Mouse (Mus musculus): ENCODE measurements at regions not wholly inside any gene's neighbourhood (a gene's known extent, or its start where the extent isn't known, plus 50 kb on each side); places are given as distances from the start of the nearest gene placed in this dataset.

DNA sequence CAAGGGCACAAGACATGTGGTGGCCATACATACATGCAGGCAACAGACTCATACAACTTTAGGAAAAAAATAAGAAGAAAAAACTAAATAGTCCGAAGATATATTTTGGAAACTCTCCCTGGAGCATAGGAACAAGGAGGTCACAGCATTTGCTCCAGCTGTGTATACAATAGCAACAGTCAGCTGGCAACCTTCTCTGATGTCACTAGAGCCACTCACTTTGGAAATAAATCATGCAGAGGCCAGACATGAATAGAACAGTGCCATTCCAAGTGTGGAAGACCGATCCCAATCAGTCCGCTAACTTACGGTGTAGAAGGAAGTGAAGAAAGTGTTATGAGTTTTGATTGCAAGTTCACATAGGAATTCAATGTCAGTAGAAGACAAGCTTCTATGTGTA lies 132.8 kb downstream of the Lca5 start:
- H3K4me1 ChIP-seq (replicated peaks; ENCODE audit: control insufficient read depth, insufficient read depth, low read length): no peaks in the 10 kb centered on the region
- WGBS: 96% methylated on average over 4 of the region's 4 CpGs

DNA sequence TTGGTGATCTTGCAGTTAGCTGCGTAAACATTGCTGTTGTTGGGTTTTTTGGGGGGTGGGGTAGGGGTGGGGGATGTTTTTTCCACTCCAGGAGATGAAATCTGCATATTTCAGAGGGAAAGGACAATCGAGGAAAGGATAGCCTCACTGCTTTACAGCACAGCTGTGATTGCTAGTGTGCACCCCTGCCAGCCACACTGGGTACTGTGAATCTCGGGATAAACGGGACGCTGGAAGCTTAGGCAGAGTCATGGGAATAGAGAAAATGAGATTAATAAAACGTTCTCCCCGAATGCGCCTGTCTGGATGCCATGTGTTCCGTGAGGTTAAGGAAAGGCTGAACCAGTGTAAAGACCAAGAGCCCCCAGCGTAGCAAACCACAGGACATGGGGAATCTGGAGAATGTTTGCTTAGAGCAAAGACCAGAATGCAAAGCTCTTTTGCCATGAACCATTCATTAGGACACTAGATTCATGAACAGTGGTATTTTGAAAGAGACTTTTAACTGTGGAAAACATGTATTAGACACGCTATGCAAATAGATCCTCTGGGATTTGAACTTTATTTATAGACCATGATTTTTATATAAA lies 133.5 kb downstream of the Lca5 start:
- Histone ChIP-seq H3K36me3 (ENCODE audit: control insufficient read depth, insufficient read depth) (no peaks in the 10 kb centered on the region), H3K4me3 (replicated peaks; ENCODE audit: low read length) (no peak overlapping the region), H3K4me1 (replicated peaks; ENCODE audit: control insufficient read depth, insufficient read depth, low read length) (no peaks in the 10 kb centered on the region), H3K27me3 (replicated peaks; ENCODE audit: control insufficient read depth, insufficient read depth, low read length) (no peaks in the 10 kb centered on the region), H3K4me2 (ENCODE audit: low read length) (no peak overlapping the region), H3K9ac (replicated peaks; ENCODE audit: low read depth, low read length) (no peak overlapping the region), H3K9me3 (ENCODE audit: control insufficient read depth, low read length) (no peaks in the 10 kb centered on the region), H3K27ac (ENCODE audit: low read length) (no peak overlapping the region)
- ATAC-seq: no peak
- WGBS: 82% methylated on average over 11 of the region's 11 CpGs

More for the DNA sequence above, 132.8 kb downstream of the Lca5 start:
- H3K9ac ChIP-seq (replicated peaks; ENCODE audit: low read depth, low read length): no peak overlapping the region
- H3K4me3 ChIP-seq (replicated peaks; ENCODE audit: low read length): no peak overlapping the region
- H3K4me2 ChIP-seq (ENCODE audit: low read length): no peak overlapping the region
- ATAC-seq: no peak
- H3K36me3 ChIP-seq (ENCODE audit: control insufficient read depth, insufficient read depth): no peaks in the 10 kb centered on the region
- H3K27me3 ChIP-seq (replicated peaks; ENCODE audit: control insufficient read depth, insufficient read depth, low read length): no peaks in the 10 kb centered on the region
- H3K9me3 ChIP-seq (ENCODE audit: control insufficient read depth, low read length): no peaks in the 10 kb centered on the region
- no peak overlapping the region for H3K27ac ChIP-seq (ENCODE audit: low read length)

DNA sequence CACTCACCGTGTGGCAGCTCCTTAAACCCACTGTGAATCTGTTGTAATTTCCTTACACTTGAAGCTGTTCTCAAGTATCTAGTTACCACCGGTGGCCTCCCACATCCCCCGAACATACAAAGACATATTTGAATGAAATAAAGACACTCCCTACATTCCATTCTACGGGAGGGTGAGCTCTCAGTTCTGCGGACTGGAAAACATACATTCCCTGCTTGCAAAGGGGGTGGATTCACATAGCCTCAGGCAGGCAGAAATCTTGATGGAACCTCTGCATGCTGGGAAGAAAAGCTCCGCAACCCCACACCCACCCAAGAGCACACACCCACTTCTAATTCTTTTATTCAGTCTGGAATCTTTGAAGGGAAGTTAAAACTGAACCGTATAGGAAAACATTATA lies 136.0 kb downstream of the Lca5 start:
- Histone ChIP-seq H3K4me1 (replicated peaks; ENCODE audit: control insufficient read depth, insufficient read depth, low read length) (no peaks in the 10 kb centered on the region), H3K36me3 (ENCODE audit: control insufficient read depth, insufficient read depth) (no peaks in the 10 kb centered on the region), H3K4me3 (replicated peaks; ENCODE audit: low read length) (no peak overlapping the region), H3K9me3 (ENCODE audit: control insufficient read depth, low read length) (no peaks in the 10 kb centered on the region), H3K4me2 (ENCODE audit: low read length) (no peak overlapping the region), H3K9ac (replicated peaks; ENCODE audit: low read depth, low read length) (no peak overlapping the region), H3K27me3 (replicated peaks; ENCODE audit: control insufficient read depth, insufficient read depth, low read length) (no peaks in the 10 kb centered on the region), H3K27ac (ENCODE audit: low read length) (no peak overlapping the region)
- no peak for ATAC-seq
- WGBS: 49% methylated on average over 7 of the region's 7 CpGs

DNA sequence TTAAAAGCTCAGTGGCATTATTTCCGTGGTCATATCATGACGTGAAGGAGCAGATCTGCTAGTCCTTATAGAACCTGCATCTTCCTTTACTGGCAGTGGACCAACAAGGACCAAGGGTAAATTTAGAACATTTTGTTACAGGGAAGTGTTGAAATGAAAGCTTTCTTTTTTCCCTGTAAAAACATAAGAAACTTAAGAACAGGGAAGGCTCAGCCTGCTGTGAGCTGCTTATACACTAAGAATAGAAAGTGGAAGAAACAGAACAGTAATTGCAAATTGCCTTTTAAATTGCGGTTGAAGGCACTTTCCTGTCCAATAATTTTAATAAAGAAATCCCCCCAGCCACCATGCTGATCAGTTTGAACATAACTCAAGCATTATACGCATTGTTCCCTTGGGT lies 140.4 kb downstream of the Lca5 start:
- ATAC-seq: no peak
- WGBS: 60% methylated on average over 4 of the region's 4 CpGs

DNA sequence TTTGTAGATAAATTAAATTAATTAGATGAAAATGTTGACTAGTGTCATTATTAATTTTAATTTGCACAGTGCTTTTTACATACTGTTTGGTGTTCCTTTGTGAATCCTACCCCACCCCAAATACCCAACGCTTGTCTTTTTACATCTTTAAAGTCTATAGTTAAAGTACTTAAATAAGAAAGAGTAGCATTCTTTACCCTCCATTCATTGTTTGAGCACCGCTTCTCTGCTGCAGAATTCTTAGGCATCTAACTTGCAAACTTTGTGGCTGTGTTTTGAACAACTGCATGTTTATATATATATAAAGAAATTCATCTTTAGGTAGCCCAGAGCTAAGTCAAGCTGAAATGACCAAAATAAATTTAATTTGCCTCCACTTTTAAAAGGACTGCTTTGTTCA lies 140.9 kb downstream of the Lca5 start:
- Histone ChIP-seq H3K27me3 (replicated peaks; ENCODE audit: control insufficient read depth, insufficient read depth, low read length) (no peaks in the 10 kb centered on the region), H3K4me3 (replicated peaks; ENCODE audit: low read length) (no peak overlapping the region), H3K4me1 (replicated peaks; ENCODE audit: control insufficient read depth, insufficient read depth, low read length) (no peaks in the 10 kb centered on the region), H3K36me3 (ENCODE audit: control insufficient read depth, insufficient read depth) (no peaks in the 10 kb centered on the region), H3K27ac (ENCODE audit: low read length) (no peak overlapping the region), H3K4me2 (ENCODE audit: low read length) (no peak overlapping the region), H3K9me3 (ENCODE audit: control insufficient read depth, low read length) (no peaks in the 10 kb centered on the region), H3K9ac (replicated peaks; ENCODE audit: low read depth, low read length) (no peak overlapping the region)
- ATAC-seq: no peak
- WGBS: 56% methylated on average over 2 of the region's 2 CpGs

More for the DNA sequence above, 140.4 kb downstream of the Lca5 start:
- no peaks in the 10 kb centered on the region for H3K9me3 ChIP-seq (ENCODE audit: control insufficient read depth, low read length)
- H3K4me1 ChIP-seq (replicated peaks; ENCODE audit: control insufficient read depth, insufficient read depth, low read length): no peaks in the 10 kb centered on the region
- H3K4me3 ChIP-seq (replicated peaks; ENCODE audit: low read length): no peak overlapping the region
- no peaks in the 10 kb centered on the region for H3K36me3 ChIP-seq (ENCODE audit: control insufficient read depth, insufficient read depth)
- no peaks in the 10 kb centered on the region for H3K27me3 ChIP-seq (replicated peaks; ENCODE audit: control insufficient read depth, insufficient read depth, low read length)
- no peak overlapping the region for H3K4me2 ChIP-seq (ENCODE audit: low read length)
- no peak overlapping the region for H3K27ac ChIP-seq (ENCODE audit: low read length)
- no peak overlapping the region for H3K9ac ChIP-seq (replicated peaks; ENCODE audit: low read depth, low read length)

- no peak for ATAC-seq
- H3K9me3 ChIP-seq (ENCODE audit: control insufficient read depth, low read length): no peaks in the 10 kb centered on the region
- no peaks in the 10 kb centered on the region for H3K36me3 ChIP-seq (ENCODE audit: control insufficient read depth, insufficient read depth)
- H3K27me3 ChIP-seq (replicated peaks; ENCODE audit: control insufficient read depth, insufficient read depth, low read length): no peaks in the 10 kb centered on the region
- H3K4me3 ChIP-seq (replicated peaks; ENCODE audit: low read length): no peak overlapping the region
- H3K4me1 ChIP-seq (replicated peaks; ENCODE audit: control insufficient read depth, insufficient read depth, low read length): no peaks in the 10 kb centered on the region
- H3K9ac ChIP-seq (replicated peaks; ENCODE audit: low read depth, low read length): no peak overlapping the region
- H3K27ac ChIP-seq (ENCODE audit: low read length): no peak overlapping the region
- H3K4me2 ChIP-seq (ENCODE audit: low read length): no peak overlapping the region
- 56% methylated on average over 2 of the region's 2 CpGs for WGBS
These were observed 141.3 kb downstream of the Lca5 start for GRCm38 (mm10) chr9:83299623-83300022.

- Histone ChIP-seq H3K9me3 (ENCODE audit: control insufficient read depth, low read length) (no peaks in the 10 kb centered on the region), H3K4me1 (replicated peaks; ENCODE audit: control insufficient read depth, insufficient read depth, low read length) (no peaks in the 10 kb centered on the region), H3K36me3 (ENCODE audit: control insufficient read depth, insufficient read depth) (no peaks in the 10 kb centered on the region), H3K9ac (replicated peaks; ENCODE audit: low read depth, low read length) (no peak overlapping the region), H3K27ac (ENCODE audit: low read length) (no peak overlapping the region), H3K4me3 (replicated peaks; ENCODE audit: low read length) (no peak overlapping the region), H3K27me3 (replicated peaks; ENCODE audit: control insufficient read depth, insufficient read depth, low read length) (no peaks in the 10 kb centered on the region), H3K4me2 (ENCODE audit: low read length) (no peak overlapping the region)
- 88% methylated on average over 9 of the region's 9 CpGs for WGBS
- no peak for ATAC-seq
These were observed 145.5 kb downstream of the Lca5 start for GRCm38 (mm10) chr9:83295453-83295852.

DNA sequence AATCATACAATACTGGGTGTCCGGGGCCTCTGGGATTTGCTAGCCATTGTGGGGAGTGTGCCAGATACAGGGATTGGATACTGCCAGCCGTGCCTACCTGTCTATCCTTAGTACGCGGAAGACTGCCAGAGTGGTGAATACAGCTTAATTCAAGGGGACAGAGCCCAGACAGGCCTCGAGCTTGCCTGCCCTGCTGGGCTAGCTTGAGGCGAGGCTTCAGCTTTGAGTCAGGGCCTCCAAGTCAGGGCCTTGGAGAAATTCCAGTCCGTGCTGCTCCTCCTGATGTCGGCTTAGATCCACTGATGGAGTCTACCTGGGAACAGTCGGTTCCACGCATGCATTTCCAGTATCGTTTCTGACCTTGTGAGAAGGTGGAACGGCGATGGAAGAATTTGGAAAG lies 146.5 kb downstream of the Lca5 start:
- H3K9me3 ChIP-seq (ENCODE audit: control insufficient read depth, low read length): no peaks in the 10 kb centered on the region
- H3K4me1 ChIP-seq (replicated peaks; ENCODE audit: control insufficient read depth, insufficient read depth, low read length): no peaks in the 10 kb centered on the region
- no peak overlapping the region for H3K9ac ChIP-seq (replicated peaks; ENCODE audit: low read depth, low read length)
- no peak overlapping the region for H3K4me2 ChIP-seq (ENCODE audit: low read length)
- WGBS: 86% methylated on average over 13 of the region's 13 CpGs
- no peaks in the 10 kb centered on the region for H3K27me3 ChIP-seq (replicated peaks; ENCODE audit: control insufficient read depth, insufficient read depth, low read length)
- no peak overlapping the region for H3K4me3 ChIP-seq (replicated peaks; ENCODE audit: low read length)
- no peak overlapping the region for H3K27ac ChIP-seq (ENCODE audit: low read length)
- H3K36me3 ChIP-seq (ENCODE audit: control insufficient read depth, insufficient read depth): no peaks in the 10 kb centered on the region
- no peak for ATAC-seq

- ATAC-seq: no peak
- no peaks in the 10 kb centered on the region for H3K36me3 ChIP-seq (ENCODE audit: control insufficient read depth, insufficient read depth)
- H3K27ac ChIP-seq (ENCODE audit: low read length): no peak overlapping the region
- no peak overlapping the region for H3K9ac ChIP-seq (replicated peaks; ENCODE audit: low read depth, low read length)
- H3K4me2 ChIP-seq (ENCODE audit: low read length): no peak overlapping the region
- H3K4me3 ChIP-seq (replicated peaks; ENCODE audit: low read length): no peak overlapping the region
- WGBS: 52% methylated on average over 1 of the region's 1 CpGs
- no peaks in the 10 kb centered on the region for H3K9me3 ChIP-seq (ENCODE audit: control insufficient read depth, low read length)
- H3K27me3 ChIP-seq (replicated peaks; ENCODE audit: control insufficient read depth, insufficient read depth, low read length): no peaks in the 10 kb centered on the region
- H3K4me1 ChIP-seq (replicated peaks; ENCODE audit: control insufficient read depth, insufficient read depth, low read length): no peaks in the 10 kb centered on the region
These were observed 137.6 kb upstream of the Hmgn3 start for GRCm38 (mm10) chr9:83284097-83284496.

DNA sequence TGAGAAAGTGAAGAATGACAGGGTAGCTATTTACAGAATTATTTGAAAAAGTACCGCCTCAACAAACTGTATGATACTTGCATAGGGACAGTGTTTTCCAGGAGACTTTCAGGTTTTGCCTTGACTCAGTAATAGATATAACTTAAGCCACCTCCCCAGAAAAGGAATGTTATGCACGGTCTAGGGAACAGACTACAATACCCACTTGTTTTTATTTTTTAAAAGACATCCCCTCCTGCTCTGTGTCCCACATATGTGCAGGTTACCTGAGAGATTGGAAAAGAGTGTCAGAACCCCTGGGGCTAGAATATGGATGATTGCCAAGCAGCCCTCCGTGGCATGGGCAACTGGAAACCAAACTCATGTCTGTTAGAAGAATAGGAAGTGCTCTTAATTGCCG lies 137.2 kb upstream of the Hmgn3 start:
- no peak overlapping the region for H3K27ac ChIP-seq (ENCODE audit: low read length)
- no peaks in the 10 kb centered on the region for H3K9me3 ChIP-seq (ENCODE audit: control insufficient read depth, low read length)
- no peak for ATAC-seq
- no peaks in the 10 kb centered on the region for H3K27me3 ChIP-seq (replicated peaks; ENCODE audit: control insufficient read depth, insufficient read depth, low read length)
- H3K4me1 ChIP-seq (replicated peaks; ENCODE audit: control insufficient read depth, insufficient read depth, low read length): no peaks in the 10 kb centered on the region
- 46% methylated on average over 4 of the region's 4 CpGs for WGBS
- no peak overlapping the region for H3K9ac ChIP-seq (replicated peaks; ENCODE audit: low read depth, low read length)
- no peaks in the 10 kb centered on the region for H3K36me3 ChIP-seq (ENCODE audit: control insufficient read depth, insufficient read depth)
- H3K4me3 ChIP-seq (replicated peaks; ENCODE audit: low read length): no peak overlapping the region
- H3K4me2 ChIP-seq (ENCODE audit: low read length): no peak overlapping the region
